Mouse (Mus musculus) forebrain, embryonic 16.5 days (tissue): ENCODE data around the gene Dppa3. TPM values are rescaled to one million over a fixed set of nuclear protein-coding genes. Genes with fewer than 3 reads are reported as not detected.

Experiments
- ATAC-seq: fragments of 200-750 bp; cut with Nextera tagmentation; 2 replicates; pipeline ENCODE4 v1.8.0; 2017; ENCODE audit warnings: mild to moderate bottlenecking, moderate library complexity
- H3K27ac ChIP-seq: fragments of 300-500 bp; sonication (generic); 2 replicates; pipeline ENCODE4 v1.5.1; 2014; ENCODE audit warnings: low read length, control low read depth
- H3K27me3 ChIP-seq: fragments of 300-500 bp; sonication (generic); replicated peaks from 2 replicates; pipeline ENCODE4 v1.6.1; 2014; ENCODE audit warnings: low read length; ENCODE audit not compliant: control insufficient read depth, insufficient read depth
- H3K36me3 ChIP-seq: fragments of 300-500 bp; sonication (generic); 2 replicates; pipeline ENCODE4 v1.6.1; 2014; ENCODE audit not compliant: control insufficient read depth, insufficient read depth
- H3K4me1 ChIP-seq: fragments of 300-500 bp; sonication (generic); replicated peaks from 2 replicates; pipeline ENCODE4 v1.6.1; 2014; ENCODE audit warnings: low read length; ENCODE audit not compliant: control insufficient read depth, insufficient read depth
- H3K4me2 ChIP-seq: fragments of 300-500 bp; sonication (generic); 2 replicates; pipeline ENCODE4 v1.6.1; 2014; ENCODE audit warnings: mild to moderate bottlenecking, low read length, control low read depth
- H3K4me3 ChIP-seq: fragments of 300-500 bp; sonication (generic); replicated peaks from 2 replicates; pipeline ENCODE4 v1.5.1; 2014; ENCODE audit warnings: mild to moderate bottlenecking, low read length, control low read depth
- H3K9ac ChIP-seq: fragments of 300-500 bp; sonication (generic); replicated peaks from 2 replicates; pipeline ENCODE4 v1.6.1; 2014; ENCODE audit warnings: low read depth, low read length, control low read depth
- H3K9me3 ChIP-seq: fragments of 300-500 bp; sonication (generic); 2 replicates; pipeline ENCODE4 v1.6.1; 2016; ENCODE audit warnings: low read length; ENCODE audit not compliant: control insufficient read depth
- WGBS: fragments of 180-500 bp; shearing (Covaris S2); extraction: QIAGEN DNeasy Blood & Tissue Kit; methylation state at CpG from one replicate; pipeline ENCODE4 v1.1.7; 2014; 5-methylcytosine and 5-hydroxymethylcytosine counted together
- polyA plus RNA-seq: library from polyadenylated mRNA; unstranded; fragments of >200 nt; fragmentation: Nextera tagmentation; extraction: Ambion mirVana; gene quantifications from 2 replicates; pipeline ENCODE4 v1.2.1, GENCODE M21; 2015

The Dppa3 gene
- polyA plus RNA-seq, 1 experiment from 2014 or later = not detected

DNA sequence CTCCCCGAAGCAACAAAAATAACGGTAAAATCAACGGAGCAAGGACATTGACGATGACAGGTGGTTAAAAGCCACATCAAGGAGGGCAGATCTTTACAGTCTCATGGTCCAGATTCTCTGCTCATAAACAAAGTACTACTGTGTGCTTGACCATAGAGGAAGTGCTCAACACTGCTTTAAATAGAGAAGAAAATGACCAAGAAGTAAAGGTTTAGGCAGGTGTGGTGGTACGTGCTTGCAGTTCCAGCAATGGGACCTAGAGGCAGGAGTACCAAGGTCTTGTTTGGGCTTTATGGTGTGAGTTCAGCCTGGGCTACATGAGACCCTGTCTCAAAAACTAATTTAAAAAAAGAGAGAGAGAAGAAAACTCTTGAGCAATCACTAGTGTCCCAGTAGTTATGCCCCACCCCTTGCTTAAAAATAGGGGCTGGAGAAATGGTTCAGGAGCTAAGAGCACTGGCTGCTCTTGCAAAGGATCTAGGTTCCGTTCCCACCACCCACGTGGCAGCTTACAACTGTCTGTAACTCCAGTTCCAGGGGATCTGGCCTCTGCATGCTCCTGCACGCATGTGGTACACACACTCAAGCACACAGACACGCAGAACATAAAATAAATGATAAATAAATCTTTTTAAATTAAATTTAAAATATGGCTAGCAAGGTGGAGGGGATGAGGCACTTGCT, 27.0 kb upstream of the Dppa3 start:
- no peak overlapping the region for H3K4me2 ChIP-seq
- peaks cover 6% of the 10 kb centered on the region; the same call in 1 of the 2 replicates for H3K4me1 ChIP-seq
- H3K4me3 ChIP-seq = no peak overlapping the region
- H3K36me3 ChIP-seq = no peaks in the 10 kb centered on the region
- H3K27me3 ChIP-seq = no peaks in the 10 kb centered on the region
- no peak overlapping the region for H3K9ac ChIP-seq
- H3K27ac ChIP-seq = no peak overlapping the region
- no peak for ATAC-seq
- H3K9me3 ChIP-seq = no peaks in the 10 kb centered on the region
- WGBS = 88% methylated on average over 9 of the region's 9 CpGs

DNA sequence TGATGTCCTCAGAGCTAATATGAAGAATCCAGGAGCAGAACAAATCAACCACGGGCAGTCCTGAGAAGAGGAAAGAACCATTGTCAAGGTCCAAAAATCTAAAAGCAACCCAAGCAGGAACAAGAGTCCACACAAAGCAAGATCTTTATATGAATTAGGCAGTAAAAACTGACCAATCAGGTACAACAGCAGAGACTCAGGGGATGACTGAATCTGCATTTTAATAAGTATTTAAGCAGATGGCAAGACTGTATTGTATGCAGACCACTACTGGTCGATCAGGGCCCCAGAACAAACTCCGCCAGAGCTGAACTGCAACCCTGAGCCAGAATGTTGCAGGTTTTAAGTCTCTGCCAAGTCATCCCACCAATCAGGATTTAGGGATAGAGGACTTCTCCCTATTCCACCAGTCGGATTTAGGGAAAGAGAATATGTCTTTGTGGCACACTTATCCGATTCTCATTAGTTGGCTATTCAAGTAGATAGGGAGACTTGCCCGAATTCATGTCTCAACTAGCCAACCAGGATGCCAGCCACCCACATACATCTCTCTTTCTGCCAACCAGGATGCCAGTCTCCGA, 26.1 kb upstream of the Dppa3 start:
- Histone ChIP-seq H3K9ac (no peak overlapping the region), H3K4me2 (no peak overlapping the region), H3K36me3 (no peaks in the 10 kb centered on the region), H3K27ac (no peak overlapping the region), H3K27me3 (no peaks in the 10 kb centered on the region), H3K9me3 (no peaks in the 10 kb centered on the region), H3K4me3 (no peak overlapping the region), H3K4me1 (peaks cover 6% of the 10 kb centered on the region; the same call in 1 of the 2 replicates)
- WGBS = 57% methylated on average over 7 of the region's 7 CpGs
- ATAC-seq = no peak

DNA sequence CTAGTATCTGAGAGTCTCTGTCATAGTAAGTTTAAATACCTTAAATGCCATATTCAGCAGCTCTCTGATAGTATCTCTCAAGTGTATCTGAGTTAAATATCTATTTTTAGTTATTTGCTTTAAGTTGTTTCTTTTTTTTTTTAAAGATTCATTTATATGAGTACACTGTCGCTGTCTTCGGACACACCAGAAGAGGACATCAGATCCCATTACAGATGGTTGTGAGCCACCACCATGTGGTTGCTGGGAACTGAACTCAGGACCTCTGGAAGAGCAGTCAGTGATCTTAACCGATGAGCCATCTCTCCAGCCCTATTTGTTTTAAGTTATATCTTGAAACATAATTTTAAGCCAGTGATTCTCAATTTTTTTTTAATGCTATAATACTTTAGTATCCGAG, 25.2 kb upstream of the Dppa3 start:
- H3K27me3 ChIP-seq = no peaks in the 10 kb centered on the region
- peaks cover 6% of the 10 kb centered on the region; the same call in 1 of the 2 replicates for H3K4me1 ChIP-seq
- H3K9me3 ChIP-seq = no peaks in the 10 kb centered on the region
- no peak overlapping the region for H3K27ac ChIP-seq
- no peak overlapping the region for H3K4me2 ChIP-seq
- ATAC-seq = no peak
- no peak overlapping the region for H3K4me3 ChIP-seq
- H3K9ac ChIP-seq = no peak overlapping the region
- no peaks in the 10 kb centered on the region for H3K36me3 ChIP-seq
- 92% methylated on average over 4 of the region's 4 CpGs for whole genome bisulfite sequencing

DNA sequence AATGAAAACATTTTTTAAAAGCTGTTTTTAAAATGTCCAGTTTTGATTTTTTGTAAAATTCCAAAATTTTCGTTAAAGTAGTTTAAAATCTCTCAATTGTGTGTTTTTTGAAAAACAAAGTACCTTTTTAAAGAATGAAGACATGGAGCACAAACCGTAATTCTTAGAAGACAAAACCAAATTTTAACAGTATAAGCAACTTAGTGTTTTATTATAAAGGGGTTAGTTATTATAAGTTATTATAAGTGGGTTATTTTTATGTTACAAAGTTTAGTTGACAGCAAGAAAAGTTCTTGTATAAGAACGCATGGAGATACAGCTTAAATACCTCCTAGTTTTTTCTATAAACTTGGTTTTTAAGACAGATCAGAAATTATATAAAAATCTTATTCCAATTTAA, 24.6 kb upstream of the Dppa3 start:
- peak overlapping the region; percentile 43 for H3K4me3 ChIP-seq
- H3K9me3 ChIP-seq = no peaks in the 10 kb centered on the region
- no peak for ATAC-seq
- 89% methylated on average over 3 of the region's 3 CpGs for WGBS
- H3K36me3 ChIP-seq = no peaks in the 10 kb centered on the region
- H3K27me3 ChIP-seq = no peaks in the 10 kb centered on the region
- H3K9ac ChIP-seq = no peak overlapping the region
- no peak overlapping the region for H3K27ac ChIP-seq
- peak overlapping the region; percentile 60 for H3K4me2 ChIP-seq
- peaks cover 6% of the 10 kb centered on the region; the same call in 1 of the 2 replicates for H3K4me1 ChIP-seq

DNA sequence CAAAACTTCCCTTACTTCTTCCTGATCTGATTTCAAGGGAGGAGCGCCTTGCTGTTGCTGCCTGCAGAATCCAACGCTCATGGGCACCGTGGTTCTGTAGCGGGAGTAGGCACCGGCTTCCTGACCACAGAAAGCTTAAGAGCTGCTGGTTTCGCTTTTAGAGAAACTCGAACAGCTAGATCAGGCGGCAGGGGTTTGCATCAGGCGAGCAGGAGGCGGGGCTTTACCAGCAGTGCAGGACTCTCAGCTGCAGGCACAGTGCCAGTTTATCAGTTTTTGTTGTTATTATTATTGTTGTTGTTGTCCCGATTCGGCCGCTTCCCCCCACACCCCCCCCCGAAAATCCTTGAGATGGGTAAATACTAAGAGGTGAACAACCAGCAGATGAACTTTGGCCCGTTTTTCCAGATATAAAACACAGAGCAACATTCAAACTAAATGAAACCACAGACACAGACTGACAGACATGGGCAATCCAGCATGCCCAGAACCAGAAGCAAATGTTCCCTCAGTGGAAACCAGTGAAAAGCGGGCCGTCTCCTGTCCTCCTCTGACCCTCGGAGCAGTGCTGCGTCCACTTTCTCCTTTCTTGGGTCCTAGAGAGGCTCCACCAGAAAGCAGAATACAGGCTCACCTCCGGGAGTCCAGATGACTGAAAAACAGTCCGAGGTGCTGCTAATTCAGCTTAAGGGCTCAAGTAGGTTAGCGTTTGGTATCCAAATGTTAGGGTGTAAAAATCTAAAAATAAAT, 23.8 kb upstream of the Dppa3 start, which contains the start of gene Apobec1:
Gene Apobec1 (minus strand): TSS at position 203 of the 750 bp plus-strand sequence.
- H3K4me3 ChIP-seq = peak within 1 kb of the TSS; percentile 43
- H3K36me3 ChIP-seq = no peaks in the 10 kb centered on the region
- peaks cover 6% of the 10 kb centered on the region; the same call in 1 of the 2 replicates for H3K4me1 ChIP-seq
- peak; percentile 77 for ATAC-seq
- H3K9me3 ChIP-seq = no peaks in the 10 kb centered on the region
- H3K27me3 ChIP-seq = no peaks in the 10 kb centered on the region
- peak within 1 kb of the TSS; percentile 60 for H3K4me2 ChIP-seq
- H3K27ac ChIP-seq = no peak within 1 kb of the TSS
- 7% methylated on average over 22 of the region's 22 CpGs for WGBS
- H3K9ac ChIP-seq = peak within 1 kb of the TSS; percentile 58

DNA sequence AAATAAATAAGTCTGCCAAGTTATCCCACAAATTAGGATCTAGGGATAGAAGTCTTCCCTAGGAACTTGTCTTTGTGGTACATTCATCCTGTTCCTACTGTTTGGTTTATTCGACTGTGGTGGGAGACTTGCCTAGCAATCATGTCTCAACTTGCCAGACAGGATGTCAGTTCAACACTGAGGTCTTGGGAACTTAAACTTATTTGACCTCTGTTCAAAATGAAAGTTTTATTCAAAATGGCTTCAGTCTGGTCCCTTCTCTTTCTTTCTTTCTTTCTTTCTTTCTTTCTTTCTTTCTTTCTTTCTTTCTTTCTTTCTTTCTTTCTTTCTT, 23.3 kb upstream of the Dppa3 start:
- ATAC-seq = no peak
- Histone ChIP-seq H3K4me1 (peaks cover 6% of the 10 kb centered on the region; the same call in 1 of the 2 replicates), H3K9me3 (no peaks in the 10 kb centered on the region), H3K27ac (no peak overlapping the region), H3K36me3 (no peaks in the 10 kb centered on the region), H3K27me3 (no peaks in the 10 kb centered on the region), H3K4me3 (no peak overlapping the region), H3K9ac (no peak overlapping the region), H3K4me2 (peak overlapping the region; percentile 60)
- WGBS = 53% methylated on average over 1 of the region's 1 CpGs

DNA sequence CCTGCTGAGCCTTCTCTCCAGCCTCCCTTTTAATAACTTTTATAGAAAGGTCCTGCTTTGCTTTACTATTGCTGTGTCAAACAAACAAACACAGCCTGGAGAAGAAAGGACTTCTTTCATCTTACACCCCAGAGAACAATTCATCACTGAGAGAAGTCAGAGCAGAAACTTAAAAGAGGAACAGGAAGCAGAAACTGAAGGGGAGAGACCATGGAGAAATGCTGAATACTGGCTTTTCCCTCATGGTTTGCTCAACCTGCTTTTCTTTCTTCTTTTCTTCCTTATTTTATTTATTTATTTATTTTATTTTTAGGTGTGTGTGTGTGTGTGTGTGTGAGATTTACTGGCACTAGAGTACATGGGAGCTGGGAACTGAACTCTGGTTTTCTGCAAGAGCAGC, 21.9 kb upstream of the Dppa3 start:
- Histone ChIP-seq H3K9ac (no peak overlapping the region), H3K4me1 (peaks cover 6% of the 10 kb centered on the region; the same call in 1 of the 2 replicates), H3K27me3 (no peaks in the 10 kb centered on the region), H3K9me3 (no peaks in the 10 kb centered on the region), H3K4me3 (no peak overlapping the region), H3K36me3 (no peaks in the 10 kb centered on the region), H3K4me2 (no peak overlapping the region), H3K27ac (no peak overlapping the region)
- ATAC-seq = no peak

DNA sequence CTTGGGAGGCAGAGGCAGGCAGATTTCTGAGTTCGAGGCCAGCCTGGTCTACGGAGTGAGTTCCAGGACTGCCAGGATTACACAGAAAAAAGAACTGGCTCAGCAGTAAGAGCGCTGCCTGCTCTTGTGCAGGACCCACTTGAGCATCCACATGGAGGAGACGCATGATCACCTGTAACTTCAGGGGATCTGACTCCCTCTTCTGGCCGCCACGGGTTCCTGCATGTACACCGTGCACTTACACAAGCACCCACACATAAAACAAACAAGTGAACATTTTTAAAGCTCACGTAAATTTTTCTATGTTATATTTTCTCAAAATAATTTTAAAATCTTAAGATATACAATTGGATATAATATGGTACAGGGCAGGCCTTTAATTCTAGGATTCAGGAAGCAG, 20.7 kb upstream of the Dppa3 start:
- no peaks in the 10 kb centered on the region for H3K27me3 ChIP-seq
- no peaks in the 10 kb centered on the region for H3K9me3 ChIP-seq
- no peak for ATAC-seq
- H3K9ac ChIP-seq = no peak overlapping the region
- H3K4me1 ChIP-seq = peaks cover 6% of the 10 kb centered on the region; the same call in 1 of the 2 replicates
- 87% methylated on average over 8 of the region's 8 CpGs for WGBS
- no peak overlapping the region for H3K4me3 ChIP-seq
- H3K4me2 ChIP-seq = no peak overlapping the region
- H3K36me3 ChIP-seq = no peaks in the 10 kb centered on the region
- H3K27ac ChIP-seq = no peak overlapping the region

DNA sequence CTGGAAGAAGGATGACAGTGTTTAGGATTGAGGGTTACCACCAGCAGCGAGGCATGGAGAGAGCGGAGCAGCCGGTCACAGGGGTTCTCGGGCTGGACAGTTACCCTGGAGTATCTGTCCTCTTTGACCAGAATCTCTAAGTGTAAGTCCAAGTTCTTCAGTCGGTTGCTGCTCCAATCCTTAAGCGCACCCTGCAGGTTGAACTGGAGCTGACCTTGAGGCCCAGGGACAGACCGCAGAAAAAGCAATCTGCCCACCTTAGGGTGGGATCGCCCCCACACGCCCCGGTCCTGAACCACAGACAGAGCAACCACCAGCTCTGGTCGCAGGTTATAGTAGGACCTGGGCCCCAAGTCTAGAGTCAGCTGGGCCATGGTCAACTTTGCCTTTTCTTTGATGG, 19.5 kb upstream of the Dppa3 start:
- Histone ChIP-seq H3K36me3 (no peaks in the 10 kb centered on the region), H3K9ac (no peak overlapping the region), H3K4me2 (no peak overlapping the region), H3K27me3 (no peaks in the 10 kb centered on the region), H3K9me3 (no peaks in the 10 kb centered on the region), H3K4me1 (peaks cover 6% of the 10 kb centered on the region; the same call in 1 of the 2 replicates), H3K4me3 (no peak overlapping the region), H3K27ac (no peak overlapping the region)
- WGBS = 93% methylated on average over 11 of the region's 11 CpGs
- no peak for ATAC-seq
